Mouse (Mus musculus): ENCODE measurements around the gene Utp20. TPM values are rescaled to one million over a fixed set of nuclear protein-coding genes. Genes with fewer than 3 reads are reported as not detected.
"Not testable (repeated sequence)": the region's sequence is repeated elsewhere in the genome, so short reads cannot be mapped to it uniquely, and the experiment has no call there.

Gene Utp20
- polyA plus RNA-seq, 1 experiment, result 24.2 TPM

DNA sequence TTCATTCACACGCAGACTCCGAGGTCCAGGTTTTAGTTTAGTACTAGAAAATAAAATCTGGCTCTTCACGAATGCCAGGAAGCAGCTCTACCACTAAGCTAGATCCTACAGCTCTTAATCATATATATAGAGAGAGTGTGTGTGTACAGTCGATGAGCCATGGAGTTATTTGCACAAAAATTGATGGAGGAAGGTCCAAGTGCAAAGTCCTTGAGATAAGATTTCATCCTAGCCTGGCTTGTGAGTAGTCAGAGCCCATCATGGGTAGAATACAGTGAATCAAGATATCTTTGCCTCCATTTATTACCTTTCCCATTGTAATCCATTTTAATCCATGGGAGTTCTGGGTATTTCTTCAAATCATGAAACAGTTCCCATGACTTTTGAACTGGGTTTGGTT lies 992 bp upstream of the Utp20 start:
- TF ChIP-seq MYOG (IDR thresholded peaks at IDR 0.05; ENCODE audit: control insufficient read depth, extremely low read depth, insufficient read length) (no peak), USF1 (IDR thresholded peaks at IDR 0.05; ENCODE audit: low read depth) (no peak), MAX (IDR thresholded peaks at IDR 0.05) (no peak), FOSL1 (IDR thresholded peaks at IDR 0.05; ENCODE audit: insufficient read depth, low read length, poor library complexity, severe bottlenecking) (no peak), CTCF (IDR thresholded peaks at IDR 0.05; ENCODE audit: control insufficient read depth, insufficient read depth, insufficient read length) (no peak), MYOD1 (IDR thresholded peaks at IDR 0.05; ENCODE audit: control insufficient read depth, insufficient read length, low read depth) (no peak), CEBPB (IDR thresholded peaks at IDR 0.05; ENCODE audit: low read depth) (no peak)

DNA sequence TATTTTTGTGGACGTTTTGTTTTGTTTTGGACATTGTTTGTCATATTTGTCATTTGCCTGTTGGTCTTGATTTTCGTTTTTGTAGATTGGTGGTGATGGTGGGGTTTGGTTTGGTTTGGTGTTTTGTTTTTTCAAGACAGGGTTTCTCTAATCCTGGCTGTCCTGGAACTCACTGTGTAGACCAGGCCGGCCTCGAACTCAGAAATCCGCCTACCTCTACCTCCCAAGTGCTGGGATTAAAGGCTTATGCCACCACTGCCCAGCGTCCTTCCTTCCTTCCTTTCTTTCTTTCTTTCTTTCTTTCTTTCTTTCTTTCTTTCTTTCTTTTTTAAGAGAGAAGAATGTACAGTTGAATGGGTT lies 323 bp upstream of the Utp20 start:
- peak overlapping the region; percentile 80 for H3ac ChIP-seq (ENCODE audit: control insufficient read depth, insufficient read length, low read depth)
- not testable (repeated sequence) for H3K27me3 ChIP-seq (ENCODE audit: control insufficient read depth, insufficient read depth, insufficient read length)
- H3K36me3 ChIP-seq (ENCODE audit: control insufficient read depth, insufficient read depth), result peaks cover 35% of the 10 kb centered on the region
- H3K79me2 ChIP-seq (ENCODE audit: control insufficient read depth, insufficient read depth), result peaks cover 29% of the 10 kb centered on the region
- H3K4me3 ChIP-seq (ENCODE audit: insufficient read depth, poor library complexity, severe bottlenecking), result peak overlapping the region; percentile 82
- H3K79me3 ChIP-seq (ENCODE audit: low read depth), result peaks cover 18% of the 10 kb centered on the region

More for the DNA sequence above, 992 bp upstream of the Utp20 start:
- peaks cover 18% of the 10 kb centered on the region for H3K79me3 ChIP-seq (ENCODE audit: low read depth)
- no peak overlapping the region for H3ac ChIP-seq (ENCODE audit: control insufficient read depth, insufficient read length, low read depth)
- H3K36me3 ChIP-seq (ENCODE audit: control insufficient read depth, insufficient read depth), result peaks cover 28% of the 10 kb centered on the region
- H3K27me3 ChIP-seq (ENCODE audit: control insufficient read depth, insufficient read depth, insufficient read length), result no peaks in the 10 kb centered on the region
- H3K79me2 ChIP-seq (ENCODE audit: control insufficient read depth, insufficient read depth), result peaks cover 29% of the 10 kb centered on the region
- no peak overlapping the region for H3K4me3 ChIP-seq (ENCODE audit: insufficient read depth, poor library complexity, severe bottlenecking)

DNA sequence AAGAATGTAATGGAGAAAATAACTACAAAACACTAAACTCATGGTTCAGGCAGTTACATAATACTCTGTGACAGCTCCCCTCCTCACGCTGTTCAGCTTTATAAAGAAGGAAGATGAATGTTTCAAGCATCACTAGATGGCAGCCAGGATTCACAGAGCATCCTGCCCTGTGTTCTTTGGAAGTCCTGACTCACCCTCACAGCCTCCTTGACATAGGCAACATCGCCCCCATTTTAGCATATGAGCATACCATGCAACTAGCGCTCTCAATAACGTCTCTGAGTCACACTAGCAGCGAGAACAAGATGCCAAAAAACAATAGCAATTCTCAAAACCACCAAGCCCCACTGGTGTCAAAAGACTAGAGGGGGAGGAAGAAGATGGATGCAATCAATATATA lies 9.3 kb downstream of the Utp20 start:
- TF ChIP-seq MAX (IDR thresholded peaks at IDR 0.05) (no peak), MYOD1 (IDR thresholded peaks at IDR 0.05; ENCODE audit: control insufficient read depth, insufficient read length, low read depth) (no peak), USF1 (IDR thresholded peaks at IDR 0.05; ENCODE audit: low read depth) (no peak), MYOG (IDR thresholded peaks at IDR 0.05; ENCODE audit: control insufficient read depth, extremely low read depth, insufficient read length) (no peak), FOSL1 (IDR thresholded peaks at IDR 0.05; ENCODE audit: insufficient read depth, low read length, poor library complexity, severe bottlenecking) (no peak), CTCF (IDR thresholded peaks at IDR 0.05; ENCODE audit: control insufficient read depth, insufficient read depth, insufficient read length) (no peak), CEBPB (IDR thresholded peaks at IDR 0.05; ENCODE audit: low read depth) (no peak)
- no peaks in the 10 kb centered on the region for H3K79me3 ChIP-seq (ENCODE audit: low read depth)
- no peaks in the 10 kb centered on the region for H3K79me2 ChIP-seq (ENCODE audit: control insufficient read depth, insufficient read depth)
- no peaks in the 10 kb centered on the region for H3K27me3 ChIP-seq (ENCODE audit: control insufficient read depth, insufficient read depth, insufficient read length)
- H3K4me3 ChIP-seq (ENCODE audit: insufficient read depth, poor library complexity, severe bottlenecking), result no peak overlapping the region
- peaks cover 92% of the 10 kb centered on the region for H3K36me3 ChIP-seq (ENCODE audit: control insufficient read depth, insufficient read depth)
- no peak overlapping the region for H3ac ChIP-seq (ENCODE audit: control insufficient read depth, insufficient read length, low read depth)

DNA sequence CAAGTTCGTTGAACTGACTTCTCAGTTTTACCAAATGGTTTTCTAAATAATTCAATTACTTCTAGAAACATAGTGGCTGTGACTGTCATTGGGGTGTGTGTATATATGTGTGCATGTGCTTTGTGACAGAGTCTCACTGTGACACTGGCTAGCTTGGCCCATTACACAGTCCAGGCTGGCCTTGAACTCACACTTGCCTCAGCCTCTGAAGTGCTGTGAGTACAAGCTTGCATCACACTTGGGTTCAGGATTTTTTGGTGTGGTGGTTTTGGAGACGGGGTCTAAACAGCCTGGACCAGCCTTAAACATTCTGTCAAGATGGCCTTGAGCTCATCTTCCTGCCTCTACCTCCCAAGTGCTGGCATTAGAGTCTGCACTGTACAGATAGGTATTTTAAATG lies 11.3 kb downstream of the Utp20 start:
- Histone ChIP-seq H3K27me3 (ENCODE audit: control insufficient read depth, insufficient read depth, insufficient read length) (no peaks in the 10 kb centered on the region), H3K4me3 (ENCODE audit: insufficient read depth, poor library complexity, severe bottlenecking) (no peak overlapping the region), H3K79me3 (ENCODE audit: low read depth) (no peaks in the 10 kb centered on the region), H3ac (ENCODE audit: control insufficient read depth, insufficient read length, low read depth) (no peak overlapping the region), H3K36me3 (ENCODE audit: control insufficient read depth, insufficient read depth) (peaks cover 92% of the 10 kb centered on the region), H3K79me2 (ENCODE audit: control insufficient read depth, insufficient read depth) (no peaks in the 10 kb centered on the region)
- TF ChIP-seq CEBPB (IDR thresholded peaks at IDR 0.05; ENCODE audit: low read depth) (no peak), MYOD1 (IDR thresholded peaks at IDR 0.05; ENCODE audit: control insufficient read depth, insufficient read length, low read depth) (no peak), CTCF (IDR thresholded peaks at IDR 0.05; ENCODE audit: control insufficient read depth, insufficient read depth, insufficient read length) (no peak), MAX (IDR thresholded peaks at IDR 0.05) (no peak), FOSL1 (IDR thresholded peaks at IDR 0.05; ENCODE audit: insufficient read depth, low read length, poor library complexity, severe bottlenecking) (no peak), USF1 (IDR thresholded peaks at IDR 0.05; ENCODE audit: low read depth) (no peak), MYOG (IDR thresholded peaks at IDR 0.05; ENCODE audit: control insufficient read depth, extremely low read depth, insufficient read length) (no peak)

DNA sequence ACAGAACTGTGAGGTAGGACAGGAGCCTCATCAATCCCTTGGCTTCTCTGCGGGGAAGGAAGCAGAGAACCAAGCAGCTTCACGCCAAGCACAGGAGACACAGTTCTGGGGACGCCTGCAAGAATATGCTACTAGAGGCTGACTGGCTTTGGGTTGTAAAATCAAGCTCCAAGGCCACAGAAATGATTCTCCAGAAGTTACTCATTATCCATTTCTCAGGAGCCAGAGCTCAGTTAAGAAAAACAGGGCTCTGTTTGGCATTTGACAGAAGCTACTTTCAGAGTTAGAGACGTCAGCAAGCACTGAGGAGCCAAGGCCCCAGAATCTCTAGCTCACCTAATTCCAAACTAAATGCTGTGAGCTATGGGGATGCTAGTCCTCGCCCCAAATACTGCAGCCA lies 14.9 kb downstream of the Utp20 start:
- Histone ChIP-seq H3K36me3 (ENCODE audit: control insufficient read depth, insufficient read depth) (peaks cover 92% of the 10 kb centered on the region), H3K4me3 (ENCODE audit: insufficient read depth, poor library complexity, severe bottlenecking) (no peak overlapping the region)

DNA sequence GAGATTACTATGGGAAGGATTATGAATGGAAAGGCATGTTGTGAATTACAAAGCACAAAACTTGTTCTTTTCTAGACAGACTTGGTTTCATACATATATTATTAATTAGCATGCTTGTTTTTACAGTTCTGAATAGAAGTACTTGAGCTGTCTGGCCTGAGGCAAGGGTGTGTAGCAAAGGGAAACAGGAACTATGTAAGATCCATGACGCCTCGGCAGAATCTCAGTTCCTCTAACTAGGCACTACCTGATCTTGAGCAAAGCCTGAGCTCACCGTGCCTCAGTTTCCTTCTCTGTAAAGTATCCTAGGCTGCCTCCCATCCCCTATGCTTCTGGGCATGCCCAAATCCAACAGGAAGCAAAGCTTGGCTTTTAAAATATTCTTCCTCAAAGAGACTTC lies 24.4 kb downstream of the Utp20 start:
- Histone ChIP-seq H3K79me2 (ENCODE audit: control insufficient read depth, insufficient read depth) (no peaks in the 10 kb centered on the region), H3K36me3 (ENCODE audit: control insufficient read depth, insufficient read depth) (peaks cover 94% of the 10 kb centered on the region), H3K4me3 (ENCODE audit: insufficient read depth, poor library complexity, severe bottlenecking) (no peak overlapping the region), H3K27me3 (ENCODE audit: control insufficient read depth, insufficient read depth, insufficient read length) (no peaks in the 10 kb centered on the region), H3K79me3 (ENCODE audit: low read depth) (no peaks in the 10 kb centered on the region), H3ac (ENCODE audit: control insufficient read depth, insufficient read length, low read depth) (no peak overlapping the region)
- TF ChIP-seq FOSL1 (IDR thresholded peaks at IDR 0.05; ENCODE audit: insufficient read depth, low read length, poor library complexity, severe bottlenecking), result no peak
- no peak for TF ChIP-seq CTCF (IDR thresholded peaks at IDR 0.05; ENCODE audit: control insufficient read depth, insufficient read depth, insufficient read length)
- TF ChIP-seq MYOD1 (IDR thresholded peaks at IDR 0.05; ENCODE audit: control insufficient read depth, insufficient read length, low read depth), result no peak
- TF ChIP-seq MAX (IDR thresholded peaks at IDR 0.05), result no peak
- TF ChIP-seq USF1 (IDR thresholded peaks at IDR 0.05; ENCODE audit: low read depth), result no peak
- no peak for TF ChIP-seq CEBPB (IDR thresholded peaks at IDR 0.05; ENCODE audit: low read depth)
- no peak for TF ChIP-seq MYOG (IDR thresholded peaks at IDR 0.05; ENCODE audit: control insufficient read depth, extremely low read depth, insufficient read length)

More for the DNA sequence above, 14.9 kb downstream of the Utp20 start:
- no peak for TF ChIP-seq FOSL1 (IDR thresholded peaks at IDR 0.05; ENCODE audit: insufficient read depth, low read length, poor library complexity, severe bottlenecking)
- TF ChIP-seq MYOG (IDR thresholded peaks at IDR 0.05; ENCODE audit: control insufficient read depth, extremely low read depth, insufficient read length), result no peak
- no peak for TF ChIP-seq USF1 (IDR thresholded peaks at IDR 0.05; ENCODE audit: low read depth)
- no peak for TF ChIP-seq MYOD1 (IDR thresholded peaks at IDR 0.05; ENCODE audit: control insufficient read depth, insufficient read length, low read depth)
- TF ChIP-seq CEBPB (IDR thresholded peaks at IDR 0.05; ENCODE audit: low read depth), result no peak
- TF ChIP-seq CTCF (IDR thresholded peaks at IDR 0.05; ENCODE audit: control insufficient read depth, insufficient read depth, insufficient read length), result no peak
- TF ChIP-seq MAX (IDR thresholded peaks at IDR 0.05), result no peak
- Histone ChIP-seq H3K79me3 (ENCODE audit: low read depth) (no peaks in the 10 kb centered on the region), H3K27me3 (ENCODE audit: control insufficient read depth, insufficient read depth, insufficient read length) (no peaks in the 10 kb centered on the region), H3K79me2 (ENCODE audit: control insufficient read depth, insufficient read depth) (no peaks in the 10 kb centered on the region), H3ac (ENCODE audit: control insufficient read depth, insufficient read length, low read depth) (no peak overlapping the region)
